Mouse (Mus musculus) cerebellum, postnatal 10 days (tissue): ENCODE results near the gene Kdm2a.

ENCODE experiments used
- DNase-seq, 2 experiments: peaks; one replicate each; pipeline ENCODE4 v3.0.0; 2021; ENCODE audit warnings: mixed read lengths in 2 of 2

Kdm2a gene

GRCm38 (mm10) chr19:4397798-4398629 lies at the start of gene Kdm2a:
Gene Kdm2a (minus strand): TSS chr19:4398285.
- DNase-seq: peak in 1 of 2 experiments; percentile 60

- peak; percentile 53 to 65 for DNase-seq
These were observed 49.4 kb upstream of the Kdm2a start for GRCm38 (mm10) chr19:4447445-4447844.

- peak; percentile 60 to 63 for DNase-seq
These were observed 48.8 kb upstream of the Kdm2a start for GRCm38 (mm10) chr19:4446661-4447420.

GRCm38 (mm10) chr19:4442408-4442807 lies 44.3 kb upstream of the Kdm2a start:
- DNase-seq: peak; percentile 88 to 91

- DNase-seq: peak; percentile 36 to 39
These were observed 43.6 kb upstream of the Kdm2a start for GRCm38 (mm10) chr19:4441621-4442161.

- DNase-seq: peak; percentile 74 to 83
These were observed 43.1 kb upstream of the Kdm2a start for GRCm38 (mm10) chr19:4441090-4441591.

GRCm38 (mm10) chr19:4440222-4440621 lies 42.1 kb upstream of the Kdm2a start:
- peak; percentile 51 to 54 for DNase-seq

- peak; percentile 47 to 51 for DNase-seq
These were observed 41.2 kb upstream of the Kdm2a start, which contains the start of gene Rhod for GRCm38 (mm10) chr19:4439161-4439801. Gene Rhod (minus strand): TSS chr19:4439432.

- DNase-seq: no peak
These were observed 40.7 kb upstream of the Kdm2a start for GRCm38 (mm10) chr19:4438791-4439160.

GRCm38 (mm10) chr19:4437886-4438285 lies 39.8 kb upstream of the Kdm2a start:
- no peak for DNase-seq

GRCm38 (mm10) chr19:4436254-4436653 lies 38.2 kb upstream of the Kdm2a start:
- no peak for DNase-seq

GRCm38 (mm10) chr19:4434999-4435398 lies 36.9 kb upstream of the Kdm2a start:
- no peak for DNase-seq

GRCm38 (mm10) chr19:4433756-4434155 lies 35.7 kb upstream of the Kdm2a start:
- no peak for DNase-seq

- no peak for DNase-seq
These were observed 32.1 kb upstream of the Kdm2a start for GRCm38 (mm10) chr19:4430091-4430620.

- peak; percentile 63 to 75 for DNase-seq
These were observed 27.7 kb upstream of the Kdm2a start for GRCm38 (mm10) chr19:4425610-4426366.

GRCm38 (mm10) chr19:4423021-4423420 lies 24.9 kb upstream of the Kdm2a start:
- no peak for DNase-seq

- no peak for DNase-seq
These were observed 24.5 kb upstream of the Kdm2a start for GRCm38 (mm10) chr19:4422581-4422980.

GRCm38 (mm10) chr19:4420153-4420910 lies 22.2 kb upstream of the Kdm2a start:
- DNase-seq: peak; percentile 92 to 93

- DNase-seq: peak in 1 of 2 experiments; percentile 31
These were observed 21.6 kb upstream of the Kdm2a start for GRCm38 (mm10) chr19:4419711-4420110.

GRCm38 (mm10) chr19:4417713-4418112 lies 19.6 kb upstream of the Kdm2a start:
- DNase-seq: no peak

GRCm38 (mm10) chr19:4417183-4417582 lies 19.1 kb upstream of the Kdm2a start:
- peak; percentile 92 to 95 for DNase-seq
